Mouse (Mus musculus) heart, adult 9 months (tissue): ENCODE data around the gene Slc39a11.

Experiments used
- DNase-seq, 2 experiments: peaks; one replicate each; pipeline ENCODE4 v3.0.0; 2022; ENCODE audit warnings: low spot score in 2 of 2

Slc39a11 gene

GRCm38 (mm10) chr11:113407474-113407873, 242.4 kb downstream of the Slc39a11 start:
- no peak for DNase-seq

- DNase-seq = no peak
Observed at GRCm38 (mm10) chr11:113400868-113401267, 249.0 kb downstream of the Slc39a11 start.

GRCm38 (mm10) chr11:113399601-113400000, 250.3 kb downstream of the Slc39a11 start:
- no peak for DNase-seq

GRCm38 (mm10) chr11:113397394-113397793, 252.5 kb downstream of the Slc39a11 start:
- DNase-seq = no peak

- no peak for DNase-seq
Observed at GRCm38 (mm10) chr11:113393366-113394150, 256.3 kb downstream of the Slc39a11 start.

DNA sequence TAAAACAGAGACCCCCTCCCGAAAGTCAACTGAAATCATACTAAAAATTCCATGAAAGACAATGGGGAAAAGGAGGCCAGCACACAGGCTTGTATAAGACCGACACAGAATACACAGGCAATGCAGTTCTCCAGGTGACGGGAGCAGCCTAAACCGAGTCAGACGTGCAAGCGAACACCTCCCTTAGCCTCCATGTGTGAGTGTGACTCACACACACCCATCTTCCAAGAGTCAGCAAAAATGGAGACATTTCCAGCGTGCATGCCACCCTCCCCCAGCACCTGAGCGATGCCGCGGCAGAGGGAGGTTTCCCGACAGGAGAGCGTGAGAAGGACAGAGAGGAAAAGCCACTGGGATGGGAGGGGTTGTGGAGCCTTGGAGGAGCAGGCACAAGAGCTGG, 258.2 kb downstream of the Slc39a11 start:
- no peak for DNase-seq

DNA sequence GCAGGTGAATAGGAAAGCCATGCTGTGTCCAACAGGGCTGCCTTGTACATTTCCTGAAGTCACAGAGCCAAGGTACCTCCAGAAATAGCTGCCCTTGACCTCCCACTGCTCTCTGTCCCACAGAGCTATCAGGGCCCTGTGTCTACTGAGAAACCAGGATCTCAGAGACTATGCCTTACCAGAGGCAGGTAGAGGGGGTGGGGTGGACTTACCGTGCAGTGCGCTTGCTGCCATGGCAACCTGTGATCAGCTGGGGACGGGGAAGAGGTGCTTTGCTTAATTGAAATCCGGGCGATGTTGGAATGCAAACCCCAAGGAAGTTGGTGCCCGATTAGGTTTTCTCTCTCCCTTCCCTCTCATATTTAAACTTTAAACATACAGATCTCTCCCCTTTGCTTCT, 260.2 kb downstream of the Slc39a11 start:
- DNase-seq = no peak

DNA sequence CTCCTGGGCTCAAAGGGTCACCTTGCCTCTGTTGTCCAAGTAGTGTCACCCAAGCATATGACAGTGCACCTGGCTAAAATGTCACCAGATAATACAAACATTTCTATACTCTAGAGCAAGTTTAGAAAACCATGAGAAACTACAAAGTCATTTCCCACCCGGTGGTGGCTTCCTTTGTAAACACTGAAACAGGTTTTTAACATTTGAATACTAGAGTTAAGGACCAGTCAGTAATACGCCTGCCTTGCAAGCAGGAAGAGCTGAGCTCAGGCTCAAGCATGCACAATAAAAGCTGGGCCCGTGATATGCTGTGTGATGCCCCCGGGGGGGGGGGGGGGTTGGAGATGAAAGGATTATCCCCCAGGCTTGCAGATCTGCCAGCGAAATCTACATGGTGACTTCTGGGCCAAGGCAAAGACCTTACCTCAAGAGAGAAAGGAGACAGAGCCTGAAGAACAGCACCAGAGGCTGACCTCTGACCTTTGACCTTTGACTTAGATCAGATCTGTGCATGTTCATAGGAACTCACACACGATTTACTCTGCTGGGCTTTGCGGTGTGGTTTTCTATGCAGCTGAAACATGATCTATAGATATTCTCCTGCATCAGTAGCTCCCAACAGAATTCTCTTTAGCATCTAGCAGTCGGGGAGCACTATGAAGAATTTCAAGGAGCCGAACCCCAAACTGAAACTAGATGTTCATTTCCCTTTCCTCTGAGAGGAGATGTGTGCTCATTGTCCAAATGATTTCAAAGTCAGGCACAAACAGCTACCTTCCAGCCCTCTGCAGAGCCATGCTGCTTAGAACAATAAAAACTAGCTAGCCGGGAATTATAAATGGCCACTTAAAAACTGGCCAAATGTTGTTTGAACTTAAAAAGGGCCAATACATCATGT, 267.0 kb downstream of the Slc39a11 start:
- no peak for DNase-seq

DNA sequence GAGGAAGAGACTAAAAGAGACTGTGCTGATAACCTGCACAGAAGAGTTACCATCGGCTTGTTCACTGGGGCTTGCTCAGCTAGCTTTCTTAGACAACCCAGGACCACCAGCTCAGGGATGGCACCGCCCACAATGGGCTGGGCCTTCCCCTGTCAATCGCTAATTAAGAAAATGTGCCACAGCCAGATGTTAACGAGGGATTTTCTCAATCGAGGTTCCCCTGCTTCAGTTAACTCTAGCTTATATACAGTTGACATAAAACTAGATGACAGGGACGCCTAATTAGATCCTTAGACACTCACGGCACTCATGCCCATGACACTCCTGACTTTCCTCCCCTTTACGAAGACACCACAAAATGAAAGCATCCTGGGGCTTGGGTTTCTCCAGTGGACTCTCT, 268.3 kb downstream of the Slc39a11 start:
- no peak for DNase-seq

DNA sequence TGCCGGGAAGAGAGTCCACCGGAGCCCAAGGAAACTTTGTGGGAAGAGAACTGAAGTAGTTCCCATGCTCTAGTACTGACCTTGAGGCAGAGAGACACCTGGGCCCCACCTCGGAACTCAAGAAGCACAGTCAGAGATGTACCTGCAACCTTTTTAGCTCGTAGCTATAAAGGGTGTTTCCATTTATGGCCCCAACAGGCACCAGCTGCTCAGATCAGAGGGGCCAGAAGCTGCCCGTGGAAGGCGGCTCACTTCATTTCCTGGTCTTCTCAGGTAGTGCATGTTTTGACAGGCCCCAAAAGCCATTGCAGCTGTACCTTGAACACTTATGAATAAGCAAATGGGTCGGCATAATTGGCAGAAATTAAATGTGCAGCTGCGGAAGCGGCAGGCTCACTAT, 271.0 kb downstream of the Slc39a11 start:
- no peak for DNase-seq

- no peak for DNase-seq
Observed at GRCm38 (mm10) chr11:113376066-113376465, 273.8 kb downstream of the Slc39a11 start.

DNA sequence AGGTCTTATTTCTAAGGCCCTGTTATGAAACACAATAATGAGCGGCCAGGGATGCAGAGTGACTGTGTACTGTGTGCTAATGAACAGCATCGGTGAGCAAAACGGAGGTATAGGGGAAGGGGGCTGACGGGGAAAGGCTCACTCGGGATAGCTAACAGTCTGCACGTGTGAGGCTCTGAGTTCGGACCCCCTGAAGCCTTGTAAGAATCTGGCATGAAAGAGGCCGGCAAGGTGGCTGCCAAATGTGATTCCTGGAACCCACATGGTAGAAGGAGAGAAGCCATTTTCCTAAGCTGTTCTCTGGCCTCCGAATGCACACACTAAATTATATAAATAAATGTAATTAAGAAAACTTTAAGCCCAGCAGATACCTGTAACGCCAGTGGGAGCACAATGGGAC, 276.0 kb downstream of the Slc39a11 start:
- no peak for DNase-seq

- DNase-seq = no peak
Observed at GRCm38 (mm10) chr11:113373331-113373730, 276.5 kb downstream of the Slc39a11 start.

DNA sequence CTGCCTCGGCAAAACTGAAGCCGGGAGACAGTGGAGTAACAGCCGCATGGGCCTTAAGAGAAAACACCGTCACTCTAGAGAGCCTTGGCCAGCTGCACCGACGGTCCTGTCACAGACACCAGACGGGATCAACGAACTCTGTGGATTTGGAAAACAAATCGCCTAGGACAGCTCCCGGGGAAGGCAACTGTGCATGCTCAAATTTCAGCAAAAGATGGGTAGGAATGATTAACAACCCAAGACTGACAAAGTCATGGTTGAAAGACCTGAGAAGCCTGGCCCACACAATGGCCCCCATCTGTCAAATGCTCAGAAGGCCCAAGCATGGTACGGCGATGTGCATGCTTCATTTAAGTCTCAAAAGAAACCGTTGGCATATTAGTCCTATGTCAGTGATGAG, 281.8 kb downstream of the Slc39a11 start:
- DNase-seq = no peak

GRCm38 (mm10) chr11:113366257-113367030, 283.4 kb downstream of the Slc39a11 start:
- no peak for DNase-seq

GRCm38 (mm10) chr11:113363739-113364138, 286.1 kb downstream of the Slc39a11 start:
- no peak for DNase-seq

GRCm38 (mm10) chr11:113362617-113363016, 287.3 kb downstream of the Slc39a11 start:
- no peak for DNase-seq

- DNase-seq = no peak
Observed at GRCm38 (mm10) chr11:113360049-113360835, 289.6 kb downstream of the Slc39a11 start.

DNA sequence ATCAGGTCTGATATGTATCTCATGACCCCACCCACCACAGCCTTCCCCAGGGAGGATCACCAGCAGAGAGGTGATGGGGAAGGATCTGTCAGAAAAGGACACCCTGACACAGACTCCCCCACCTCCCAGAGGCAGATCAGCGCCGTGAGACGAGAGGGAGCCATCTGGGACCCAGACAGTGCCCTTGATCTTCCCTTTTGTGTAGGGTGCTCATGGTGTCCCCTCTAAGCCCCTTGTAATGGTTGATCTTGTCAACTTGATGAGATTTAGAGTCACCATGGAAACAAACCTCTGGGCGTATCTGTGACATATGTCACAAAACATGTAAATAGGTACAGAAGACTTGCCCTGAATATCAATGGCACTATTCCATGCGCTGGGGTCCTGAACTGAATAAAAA, 293.9 kb downstream of the Slc39a11 start:
- no peak for DNase-seq

DNA sequence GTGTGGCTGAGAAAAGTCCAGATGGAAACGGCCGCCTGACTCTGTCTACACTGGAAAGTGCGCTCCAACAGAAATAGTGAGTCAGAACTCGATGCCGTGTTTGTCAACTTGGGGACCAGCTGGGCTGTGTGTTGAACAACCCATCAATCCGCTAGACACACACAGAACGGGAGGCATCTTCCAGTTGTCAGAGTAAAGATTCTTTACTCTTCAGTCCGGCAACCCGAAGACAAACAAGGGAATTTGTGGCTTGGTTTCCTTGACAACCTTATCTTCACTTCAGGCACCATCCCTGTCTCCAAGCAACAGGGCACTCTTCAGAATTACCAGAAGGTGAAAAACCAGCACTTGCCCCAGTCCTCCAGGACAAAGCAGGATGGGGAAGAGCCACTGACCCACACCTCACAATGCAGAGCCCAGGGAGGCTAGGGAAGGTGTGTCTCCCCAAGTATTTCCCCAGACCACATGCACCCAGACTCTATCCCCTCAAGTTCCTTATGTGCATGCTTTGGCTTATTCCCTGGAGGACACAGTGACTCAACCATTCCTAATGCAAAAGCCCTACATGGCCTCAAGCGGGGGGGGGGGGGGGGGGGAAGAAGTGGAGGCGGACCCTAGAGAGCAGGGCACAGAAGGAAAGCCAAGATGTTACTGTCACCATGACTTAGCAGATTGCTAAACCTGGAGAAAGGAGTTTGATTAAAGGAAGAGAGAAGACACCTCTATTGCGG, 297.6 kb downstream of the Slc39a11 start:
- no peak for DNase-seq

DNA sequence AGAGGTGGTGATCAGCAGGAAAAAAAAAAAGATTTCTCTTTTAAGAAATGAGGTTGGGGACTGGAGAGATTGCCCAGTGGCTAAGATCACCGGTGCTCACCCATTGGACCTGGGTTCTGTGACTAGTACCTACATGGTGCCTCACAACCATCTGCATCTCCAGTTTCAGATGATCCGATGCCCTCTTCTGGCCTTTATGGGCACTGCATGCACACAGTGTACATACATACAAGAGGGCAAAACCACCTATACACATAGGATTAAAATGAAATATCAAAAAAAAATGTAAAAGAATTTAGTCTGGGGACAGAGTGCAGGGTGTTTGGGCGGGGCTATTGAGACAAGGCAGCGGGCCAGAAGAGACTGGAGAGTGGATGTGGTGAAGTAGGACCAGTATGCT, 299.3 kb downstream of the Slc39a11 start:
- no peak for DNase-seq
